Mouse (Mus musculus) megakaryocyte, embryonic 14.5 days (primary cell): Measurements from ENCODE around the gene Smoc2.

Source experiments
- FLI1 ChIP-seq: IDR thresholded peaks from 2 replicates; pipeline ENCODE4 v1.6.1; 2012; ENCODE audit warnings: low read length, inconsistent platforms, mixed read lengths
- GATA1 ChIP-seq: IDR thresholded peaks from 3 replicates; pipeline ENCODE4 v1.6.1; 2012; ENCODE audit warnings: mixed read lengths, low read length, inconsistent platforms, borderline replicate concordance

GRCm38 (mm10) chr17:14414511-14414910, 135.2 kb downstream of the Smoc2 start:
- TF ChIP-seq GATA1 (no peak), FLI1 (no peak)
